Mouse (Mus musculus) erythroblast, embryonic 14.5 days (primary cell): ENCODE data around the gene Abcb5. TPM values are rescaled to one million over a fixed set of nuclear protein-coding genes. Genes with fewer than 3 reads are reported as not detected.

Experiments
- H3K27me3 ChIP-seq: 2 replicates; pipeline ENCODE4 v1.6.1; 2012; ENCODE audit warnings: inconsistent platforms; ENCODE audit not compliant: control insufficient read depth
- H3K36me3 ChIP-seq: 2 replicates; pipeline ENCODE4 v1.6.1; 2012; ENCODE audit warnings: mild to moderate bottlenecking, inconsistent platforms; ENCODE audit not compliant: control insufficient read depth
- H3K4me1 ChIP-seq: 2 replicates; pipeline ENCODE4 v1.6.1; 2012; ENCODE audit warnings: inconsistent platforms; ENCODE audit not compliant: control insufficient read depth
- H3K4me3 ChIP-seq: replicated peaks from 2 replicates; pipeline ENCODE3; 2012; ENCODE audit warnings: moderate library complexity, mild to moderate bottlenecking, inconsistent platforms
- H3K9me3 ChIP-seq: 2 replicates; pipeline ENCODE4 v1.6.1; 2012; ENCODE audit warnings: low read length, inconsistent platforms, mixed read lengths; ENCODE audit not compliant: control insufficient read depth
- GATA1 ChIP-seq: IDR thresholded peaks from 2 replicates; pipeline ENCODE4 v1.6.1; 2012; ENCODE audit warnings: low read length, inconsistent platforms, mixed read lengths
- TAL1 ChIP-seq: IDR thresholded peaks from 3 replicates; pipeline ENCODE4 v1.6.1; 2012; ENCODE audit warnings: low read length, inconsistent platforms, mixed read lengths
- polyA plus RNA-seq: library from polyadenylated mRNA; stranded (reverse); fragments of >175 nt; gene quantifications from 2 replicates; pipeline ENCODE4 v1.2.3, GENCODE M21; 2012

Abcb5 gene
- polyA plus RNA-seq, 1 experiment, result not detected

GRCm38 (mm10) chr12:118837361-118837760, 128.9 kb downstream of the Abcb5 start:
- H3K4me1 ChIP-seq, result no peaks in the 10 kb centered on the region
- H3K9me3 ChIP-seq, result no peaks in the 10 kb centered on the region
- peaks cover 74% of the 10 kb centered on the region for H3K27me3 ChIP-seq
- H3K4me3 ChIP-seq, result no peak overlapping the region
- no peak for TF ChIP-seq GATA1
- TF ChIP-seq TAL1, result no peak
- no peaks in the 10 kb centered on the region for H3K36me3 ChIP-seq

DNA sequence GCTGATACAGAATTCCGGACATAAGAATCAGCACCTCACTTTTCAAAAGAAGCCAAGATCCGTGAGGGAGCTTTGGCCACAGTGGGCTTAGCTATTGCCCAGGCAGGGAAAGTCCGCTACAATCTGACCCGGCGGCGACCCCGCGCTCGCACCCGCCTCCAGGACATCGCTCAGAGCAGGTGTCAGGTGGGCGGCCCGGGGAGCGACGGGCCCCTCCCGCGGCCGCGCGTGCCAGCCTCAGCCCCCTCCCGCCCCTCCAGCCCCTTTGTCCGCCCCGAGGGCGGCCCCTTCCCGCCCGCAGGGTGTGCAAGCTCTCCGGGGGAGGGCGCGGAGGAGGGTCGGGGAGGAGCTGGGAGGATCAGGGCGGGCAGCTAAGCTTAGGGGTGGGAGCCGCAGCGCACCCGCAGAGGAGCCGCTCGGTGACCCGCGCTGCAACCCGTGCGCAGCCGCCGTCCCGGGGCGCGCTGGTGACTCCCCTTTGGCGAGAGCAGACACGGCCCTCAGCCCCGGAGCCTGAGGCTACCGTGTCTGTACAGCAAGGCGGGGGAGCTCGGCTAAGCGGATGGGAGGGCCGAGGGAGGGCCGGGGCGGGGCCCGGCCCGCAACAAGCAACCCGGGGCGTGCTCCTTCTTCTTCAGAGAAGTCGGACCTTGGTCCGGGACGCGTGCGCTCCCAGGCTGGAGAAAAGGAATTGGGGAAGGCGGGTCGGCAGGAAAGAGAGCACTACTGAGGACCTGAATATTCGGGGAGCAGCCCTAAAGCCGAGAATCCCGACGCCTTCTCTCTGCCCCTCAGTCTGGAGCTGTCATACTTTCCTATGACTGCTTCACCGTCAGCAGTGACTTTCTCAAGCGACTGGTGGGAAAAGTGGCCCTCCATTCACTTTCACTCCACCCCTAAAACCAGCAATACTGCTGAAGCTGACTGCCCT, 129.5 kb downstream of the Abcb5 start:
- Histone ChIP-seq H3K36me3 (no peaks in the 10 kb centered on the region), H3K9me3 (no peaks in the 10 kb centered on the region), H3K27me3 (peaks cover 67% of the 10 kb centered on the region), H3K4me1 (no peaks in the 10 kb centered on the region), H3K4me3 (peak overlapping the region; percentile 26)
- TF ChIP-seq GATA1 (no peak), TAL1 (no peak)

DNA sequence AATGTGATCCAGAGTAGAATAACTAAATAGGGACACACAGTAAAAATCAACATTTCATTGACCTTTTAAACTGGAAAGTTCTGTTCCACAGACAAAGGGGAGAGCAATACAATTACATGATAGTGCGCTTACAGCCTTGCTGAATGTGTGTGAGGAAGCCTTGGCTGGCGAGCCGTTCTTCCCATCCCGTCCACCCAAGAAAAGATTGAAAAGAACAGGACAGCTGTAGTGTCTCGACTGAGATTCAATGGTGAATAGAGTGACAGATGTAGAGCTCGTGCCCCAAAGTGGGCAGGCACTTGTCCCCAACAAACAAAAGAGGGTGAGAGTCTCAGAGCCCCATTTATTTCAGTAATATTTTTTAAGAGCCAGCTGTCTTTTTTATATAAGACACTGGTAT, 136.3 kb downstream of the Abcb5 start:
- TF ChIP-seq TAL1 (no peak), GATA1 (no peak)
- Histone ChIP-seq H3K4me3 (no peak overlapping the region), H3K4me1 (no peaks in the 10 kb centered on the region), H3K9me3 (no peaks in the 10 kb centered on the region), H3K27me3 (peaks cover 1% of the 10 kb centered on the region), H3K36me3 (no peaks in the 10 kb centered on the region)

Other genes starting within 250 kb of the Abcb5 start
- gene Sp8, start 120.1 kb downstream of the Abcb5 start, polyA plus RNA-seq, result not detected in 2 replicates